Mouse (Mus musculus): ENCODE data around the gene Mapkap1.
A peak's percentile ranks its signal among the peaks of the same experiment; 100 is the strongest.

DNA sequence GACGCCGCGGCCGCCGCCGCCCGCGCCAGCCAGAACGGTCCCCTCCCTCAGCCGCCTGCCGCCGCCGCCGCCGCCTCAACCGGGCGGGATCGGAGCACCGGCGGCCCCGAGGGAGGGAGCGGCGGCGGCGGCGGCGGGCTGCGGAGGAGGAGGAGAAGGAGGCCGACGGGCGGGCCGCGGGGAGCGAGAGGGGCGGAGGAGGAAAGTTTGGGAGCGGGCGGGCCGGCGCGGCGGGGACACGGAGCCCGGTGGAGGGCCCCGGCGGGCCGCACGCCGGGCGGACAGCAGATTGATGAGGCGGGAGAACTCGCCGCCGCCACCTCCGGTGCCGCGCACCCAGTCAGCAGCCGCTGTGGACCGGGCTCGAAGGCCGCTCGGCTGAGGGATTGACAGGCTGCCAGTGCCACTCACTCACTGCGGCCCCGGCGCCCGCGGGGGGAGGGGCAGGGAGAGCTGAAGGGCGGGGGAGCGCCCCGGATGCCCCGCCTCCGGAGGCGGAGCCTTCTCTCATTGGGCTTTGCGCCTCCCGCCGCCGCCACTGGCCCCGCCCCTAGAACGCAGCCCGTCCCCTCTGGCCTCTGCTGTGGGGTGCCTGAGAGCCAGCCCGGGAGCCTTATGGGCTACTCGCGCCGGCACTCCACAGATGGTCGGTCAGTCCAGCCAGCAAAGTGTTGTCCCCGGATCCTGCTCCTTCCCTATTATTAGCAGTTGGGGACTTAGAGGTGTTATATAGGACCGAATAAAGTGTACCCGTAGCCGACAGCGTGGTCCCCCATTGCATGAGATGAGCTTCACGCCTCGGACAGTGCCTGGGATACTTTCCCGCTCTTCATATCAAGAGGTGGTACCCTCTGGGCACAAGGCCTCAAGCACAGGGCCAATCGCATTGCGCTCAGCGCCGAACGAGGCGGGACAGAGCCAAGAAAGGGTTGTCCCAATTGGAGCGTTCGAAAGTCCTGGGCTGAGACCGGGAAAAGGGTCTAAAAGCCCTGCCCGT, 34.0 kb upstream of the Mapkap1 start, which contains the start of gene Pbx3:
- TF ChIP-seq HCFC1 (IDR thresholded peaks at IDR 0.05; ENCODE audit: low read depth, low read length) (peak; percentile 38; the same call in 1 of the 2 replicates), NELFE (IDR thresholded peaks at IDR 0.05; ENCODE audit: low read depth, low read length) (peak; percentile 79), CTCF (conservative IDR thresholded peaks at IDR 0.05 in 1 of 2, IDR thresholded peaks at IDR 0.05 in 1 of 2; ENCODE audit: low read depth in 2 of 2, low read length in 2 of 2) (no peak), MEF2A (IDR thresholded peaks at IDR 0.05; ENCODE audit: borderline replicate concordance, low read depth, low read length) (no peak), UBTF (IDR thresholded peaks at IDR 0.05; ENCODE audit: low read depth, low read length) (no peak; the same call in 1 of the 2 replicates), POLR2A (IDR thresholded peaks at IDR 0.05; ENCODE audit: low read depth, low read length) (peak; percentile 86), IRF4 (IDR thresholded peaks at IDR 0.05; ENCODE audit: low read depth, low read length) (0 out of 2 replicates have a peak, but pooled peaks have one; percentile 10), MYC (IDR thresholded peaks at IDR 0.05; ENCODE audit: low read depth, low read length) (no peak), EP300 (IDR thresholded peaks at IDR 0.05; ENCODE audit: low read length) (no peak), TCF12 (IDR thresholded peaks at IDR 0.05; ENCODE audit: low read depth, low read length) (peak; percentile 83), RCOR1 (conservative IDR thresholded peaks at IDR 0.05; ENCODE audit: low read depth, low read length) (no peak), E2F4 (IDR thresholded peaks at IDR 0.05; ENCODE audit: insufficient replicate concordance, low read depth, low read length) (no peak)

All from CH12.LX (cell line).